Mouse (Mus musculus) lung, postnatal 0 days (tissue): ENCODE measurements around the gene Stard3. TPM values are rescaled to one million over a fixed set of nuclear protein-coding genes. Genes with fewer than 3 reads are reported as not detected.

ENCODE experiments used
- ATAC-seq: fragments of 200-750 bp; cut with Nextera tagmentation; 2 replicates; pipeline ENCODE4 v1.8.0; 2017; ENCODE audit warnings: moderate library complexity
- DNase-seq: peaks from one replicate; pipeline ENCODE4 v3.0.0-alpha.2; 2016; ENCODE audit warnings: low spot score
- H3K27ac ChIP-seq: fragments of 300-500 bp; sonication (generic); 2 replicates; pipeline ENCODE4 v1.5.1; 2014; ENCODE audit warnings: antibody characterized with exemption, mild to moderate bottlenecking, low read length, mixed read lengths
- H3K27me3 ChIP-seq: fragments of 300-500 bp; sonication (generic); replicated peaks from 2 replicates; pipeline ENCODE4 v1.6.1; 2014; ENCODE audit warnings: low read length, mixed read lengths; ENCODE audit not compliant: insufficient read depth
- H3K36me3 ChIP-seq: fragments of 300-500 bp; sonication (generic); 2 replicates; pipeline ENCODE4 v1.6.1; 2014; ENCODE audit warnings: low read length, mixed read lengths; ENCODE audit not compliant: insufficient read depth
- H3K4me1 ChIP-seq: fragments of 300-500 bp; sonication (generic); 2 replicates; pipeline ENCODE4 v1.6.1; 2014; ENCODE audit warnings: antibody characterized with exemption, low read depth, low read length, mixed read lengths; ENCODE audit not compliant: insufficient read depth
- H3K4me2 ChIP-seq: fragments of 300-500 bp; sonication (generic); replicated peaks from 2 replicates; pipeline ENCODE4 v1.6.1; 2014; ENCODE audit warnings: low read depth, mild to moderate bottlenecking, low read length, moderate library complexity, mixed read lengths
- H3K4me3 ChIP-seq: fragments of 300-500 bp; sonication (generic); 2 replicates; pipeline ENCODE4 v1.5.1; 2014; ENCODE audit warnings: low read depth, low read length
- H3K9ac ChIP-seq: fragments of 300-500 bp; sonication (generic); replicated peaks from 2 replicates; pipeline ENCODE4 v1.6.1; 2014; ENCODE audit warnings: low read depth, mild to moderate bottlenecking
- H3K9me3 ChIP-seq: fragments of 300-500 bp; sonication (generic); 2 replicates; pipeline ENCODE4 v1.6.1; 2016; ENCODE audit warnings: low read length, mixed read lengths
- CTCF ChIP-seq: IDR thresholded peaks from 2 replicates; pipeline ENCODE4 v1.5.1; 2016; ENCODE audit warnings: antibody characterized with exemption, mild to moderate bottlenecking
- EP300 ChIP-seq: IDR thresholded peaks from 2 replicates; pipeline ENCODE4 v1.6.1; 2016; ENCODE audit warnings: antibody characterized with exemption, mild to moderate bottlenecking, control low read depth
- WGBS: fragments of 180-500 bp; shearing (Covaris S2); extraction: QIAGEN DNeasy Blood & Tissue Kit; methylation state at CpG from one replicate; pipeline ENCODE4 v1.1.7; 2014; 5-methylcytosine and 5-hydroxymethylcytosine counted together
- polyA plus RNA-seq: library from polyadenylated mRNA; unstranded; fragments of >200 nt; fragmentation: Nextera tagmentation; extraction: Ambion mirVana; gene quantifications from 2 replicates; pipeline ENCODE4 v1.2.1, GENCODE M21; 2015

Gene Stard3
- polyA plus RNA-seq, 1 experiment from 2014 or later = 73.1 TPM

DNA sequence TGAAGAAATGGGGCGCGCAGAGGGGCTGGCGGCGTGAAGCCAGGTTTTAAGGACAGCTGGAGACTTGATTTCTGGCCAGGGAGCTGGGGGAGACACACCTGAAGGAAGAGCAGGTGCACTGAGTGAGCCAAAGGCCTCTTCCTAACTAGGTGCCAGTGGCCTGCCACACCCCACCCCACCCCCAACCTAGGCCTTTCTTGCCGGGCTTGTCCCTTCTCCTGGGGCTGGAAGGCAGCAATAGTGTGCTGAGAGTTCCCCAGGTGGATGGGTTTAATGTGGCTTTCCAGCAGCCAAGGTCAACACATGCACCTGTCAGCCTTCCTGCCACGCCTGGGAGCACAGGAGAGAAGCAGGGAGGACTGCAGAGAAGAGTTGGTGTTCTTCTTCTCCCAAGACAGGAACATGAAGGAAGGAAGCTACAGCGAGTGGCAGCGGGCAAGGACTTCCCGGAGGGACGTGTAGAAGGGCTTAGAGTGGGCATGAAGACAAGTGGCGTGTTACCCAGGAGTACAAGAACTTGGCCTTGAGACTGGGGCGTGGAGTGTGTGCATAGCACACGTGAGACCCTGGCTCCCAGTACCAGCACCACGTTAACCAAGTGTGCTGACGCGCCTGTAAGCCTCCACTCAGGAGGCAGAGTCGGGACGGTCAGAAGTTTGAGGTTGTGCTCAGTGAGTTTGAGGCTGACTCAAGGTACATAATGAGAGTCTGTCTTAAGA lies 5.7 kb upstream of the Stard3 start:
- H3K27me3 ChIP-seq = peaks cover 12% of the 10 kb centered on the region; the same call in 1 of the 2 replicates
- no peak overlapping the region for H3K4me3 ChIP-seq
- TF ChIP-seq CTCF = no peak
- TF ChIP-seq EP300 = no peak
- H3K4me1 ChIP-seq = peaks cover 16% of the 10 kb centered on the region
- H3K27ac ChIP-seq = 0 out of 2 replicates have a peak overlapping the region, but pooled peaks have one; percentile 0
- H3K9ac ChIP-seq = no peak overlapping the region
- H3K4me2 ChIP-seq = no peak overlapping the region
- WGBS = 54% methylated on average over 18 of the region's 18 CpGs
- DNase-seq (peak; percentile 67), ATAC-seq (peak; percentile 54)
- H3K36me3 ChIP-seq = no peaks in the 10 kb centered on the region
- no peaks in the 10 kb centered on the region for H3K9me3 ChIP-seq

DNA sequence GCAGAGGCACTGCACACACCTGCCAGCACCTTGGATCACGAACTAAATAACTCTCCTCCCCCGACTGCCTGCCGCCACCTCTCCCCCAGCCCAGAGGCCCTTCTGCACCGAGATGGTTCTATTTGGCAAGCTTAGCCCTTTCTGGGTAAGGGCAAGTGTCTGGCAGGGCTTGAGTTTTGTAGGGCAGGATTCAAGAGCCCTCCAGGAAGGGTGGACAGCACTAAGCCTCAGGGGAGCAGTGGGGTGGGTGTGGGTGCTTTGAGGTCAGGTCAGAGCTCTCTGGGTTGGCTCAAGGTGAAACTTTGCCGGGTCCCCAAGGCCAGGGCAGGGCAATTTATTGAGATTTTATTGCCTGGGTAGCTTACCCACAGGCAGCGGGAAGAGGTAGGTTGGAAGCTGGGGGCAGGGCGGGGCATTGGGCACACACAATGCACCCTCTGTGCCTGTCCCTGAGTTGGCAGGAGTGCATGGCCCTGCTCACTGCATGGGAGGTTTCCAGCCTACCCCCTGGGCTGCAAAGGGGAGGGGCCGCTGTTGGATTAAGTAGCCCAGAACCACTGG lies 4.4 kb upstream of the Stard3 start:
- no peak overlapping the region for H3K4me3 ChIP-seq
- H3K9me3 ChIP-seq = no peaks in the 10 kb centered on the region
- 22% methylated on average over 8 of the region's 8 CpGs for WGBS
- no peak for TF ChIP-seq CTCF
- TF ChIP-seq EP300 = no peak
- peak; percentile 22 for ATAC-seq
- DNase-seq = peak; percentile 73
- H3K27ac ChIP-seq = no peak overlapping the region
- peaks cover 8% of the 10 kb centered on the region; the same call in 1 of the 2 replicates for H3K27me3 ChIP-seq
- H3K9ac ChIP-seq = no peak overlapping the region
- no peaks in the 10 kb centered on the region for H3K36me3 ChIP-seq
- H3K4me2 ChIP-seq = no peak overlapping the region
- H3K4me1 ChIP-seq = peaks cover 12% of the 10 kb centered on the region

DNA sequence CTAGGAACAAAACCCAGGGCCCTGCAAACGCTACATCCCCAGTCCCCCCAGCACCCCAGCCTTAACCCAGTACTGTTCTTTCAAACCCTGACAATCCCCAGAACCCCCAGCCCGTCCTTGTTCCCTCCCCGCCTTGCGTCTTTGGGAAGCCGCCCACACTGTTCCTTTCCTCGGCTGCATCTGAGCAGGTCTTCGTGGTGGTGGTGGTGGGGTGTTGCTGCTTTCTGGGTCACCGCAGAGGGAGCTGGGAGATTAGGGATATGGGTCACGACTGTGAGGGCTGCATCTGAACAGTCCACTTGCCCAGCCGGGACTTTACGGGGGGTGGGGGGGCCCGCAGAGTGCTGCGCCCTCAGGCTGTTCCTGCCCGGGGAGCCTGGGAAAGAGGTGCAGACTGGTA lies 3.7 kb upstream of the Stard3 start:
- Histone ChIP-seq H3K36me3 (no peaks in the 10 kb centered on the region), H3K9me3 (no peaks in the 10 kb centered on the region), H3K27me3 (peaks cover 5% of the 10 kb centered on the region; the same call in 1 of the 2 replicates), H3K4me2 (no peak overlapping the region), H3K4me3 (no peak overlapping the region), H3K4me1 (peaks cover 18% of the 10 kb centered on the region), H3K9ac (no peak overlapping the region), H3K27ac (no peak overlapping the region)
- DNase-seq (no peak), ATAC-seq (no peak)
- WGBS = 71% methylated on average over 14 of the region's 14 CpGs
- no peak for TF ChIP-seq CTCF
- TF ChIP-seq EP300 = no peak

DNA sequence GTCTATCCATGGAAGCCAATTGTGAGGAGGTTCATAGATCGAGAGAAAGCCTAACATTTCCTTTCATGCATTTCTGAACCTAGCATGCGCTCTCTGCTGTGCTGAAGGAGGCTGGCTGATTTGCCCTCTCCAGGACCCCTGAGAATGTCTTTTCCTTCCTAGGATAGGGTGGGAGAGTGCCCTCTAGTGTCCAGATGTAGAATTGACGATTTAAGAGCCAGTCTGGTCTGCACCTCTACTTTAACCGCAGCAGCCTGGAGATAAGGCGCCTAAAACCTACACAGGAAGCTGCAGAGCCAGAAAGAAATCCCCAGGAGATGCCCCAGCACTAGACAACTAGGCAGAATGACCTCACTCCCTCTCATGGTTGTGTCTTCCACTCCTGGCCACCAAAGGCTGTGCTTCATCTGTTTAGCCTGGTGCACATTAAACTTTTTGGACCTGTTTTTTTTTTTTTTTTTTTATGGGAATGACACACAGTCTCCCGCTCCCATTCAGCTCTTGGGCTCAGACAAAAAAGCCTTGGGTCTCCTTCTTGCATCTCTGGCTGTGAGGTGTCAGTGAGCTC lies 2.4 kb upstream of the Stard3 start:
- ATAC-seq = no peak
- peak; percentile 87 for TF ChIP-seq CTCF
- TF ChIP-seq EP300 = no peak
- Histone ChIP-seq H3K27ac (no peak overlapping the region), H3K9me3 (no peaks in the 10 kb centered on the region), H3K36me3 (no peaks in the 10 kb centered on the region), H3K4me2 (no peak overlapping the region), H3K27me3 (no peaks in the 10 kb centered on the region), H3K9ac (no peak overlapping the region), H3K4me3 (no peak overlapping the region), H3K4me1 (peaks cover 23% of the 10 kb centered on the region)
- DNase-seq = peak; percentile 75
- WGBS = 11% methylated on average over 6 of the region's 6 CpGs

DNA sequence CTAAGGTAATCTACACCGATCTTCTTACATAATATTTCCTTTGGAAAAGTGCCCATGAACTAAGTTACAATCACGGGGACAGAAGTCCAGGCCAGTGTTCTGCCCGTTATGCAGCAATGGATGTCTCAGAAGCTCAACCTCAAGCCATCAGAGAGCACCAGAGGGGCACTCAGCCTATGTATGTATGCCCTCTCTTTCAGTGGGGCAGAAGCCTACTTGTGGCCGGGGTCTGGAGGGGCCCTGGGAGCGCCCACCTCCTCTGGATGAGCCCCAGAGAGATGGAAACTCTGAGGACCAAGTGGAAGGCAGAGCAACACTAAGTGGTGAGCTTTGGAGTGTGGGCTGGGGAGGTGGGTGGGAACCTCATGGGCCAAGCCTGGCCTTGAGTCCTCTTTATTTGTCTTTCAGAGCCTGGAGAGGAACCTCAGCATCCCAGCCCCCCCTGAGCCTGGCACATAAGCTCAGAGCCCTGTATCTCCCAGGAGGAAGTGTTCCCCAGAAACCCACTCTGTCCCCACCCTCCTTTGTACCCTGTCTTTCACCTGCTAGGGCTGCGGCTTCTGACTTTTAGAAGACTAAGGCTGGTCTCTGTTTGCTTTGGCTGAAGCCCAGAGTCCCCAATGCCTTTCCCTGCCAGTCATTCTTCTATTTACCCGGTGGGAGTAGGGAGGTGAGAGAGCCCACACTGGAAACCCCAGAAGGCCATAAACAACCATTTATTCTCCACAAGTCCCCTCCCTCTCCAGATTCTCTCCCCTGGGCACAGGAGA lies 1.4 kb upstream of the Stard3 start:
- 33% methylated on average over 7 of the region's 7 CpGs for WGBS
- peak overlapping the region; percentile 59 for H3K4me2 ChIP-seq
- ATAC-seq (no peak), DNase-seq (peak; percentile 46)
- H3K27me3 ChIP-seq = no peaks in the 10 kb centered on the region
- H3K9me3 ChIP-seq = no peaks in the 10 kb centered on the region
- TF ChIP-seq CTCF (no peak), EP300 (no peak)
- peak overlapping the region; percentile 97 for H3K27ac ChIP-seq
- H3K4me1 ChIP-seq = peaks cover 32% of the 10 kb centered on the region
- no peak overlapping the region for H3K9ac ChIP-seq
- no peaks in the 10 kb centered on the region for H3K36me3 ChIP-seq
- no peak overlapping the region for H3K4me3 ChIP-seq
